Mouse (Mus musculus) left cerebral cortex, postnatal 4 days (tissue): ENCODE data around the gene Zdhhc15. TPM values are rescaled to one million over a fixed set of nuclear protein-coding genes. Genes with fewer than 3 reads are reported as not detected.

Source experiments
- total RNA-seq, 2 experiments: library from RNA; stranded (reverse); gene quantifications; 2 replicates each; pipeline ENCODE4 v1.2.3; 2021

Gene Zdhhc15
- total RNA-seq, 2 experiments from 2014 or later = 5.5 to 6.0 TPM

Other genes with a start within 250 kb of the Zdhhc15 start
- 10 to 100 TPM; 17.4 to 19.0 TPM for gene Uprt, start 188.2 kb downstream of the Zdhhc15 start, total RNA-seq
- 10 to 100 TPM; 22.0 to 22.2 TPM for gene Magee2, start 186.2 kb upstream of the Zdhhc15 start, total RNA-seq